Comparison of ENCODE assay signal across 22 mouse cellular contexts in genomic region chr6:116999940-117000339, GRCm38 (mm10).
DNase-seq lines count a peak whose midpoint lies in the region; ATAC-seq lines count a peak whose summit lies in the region.
"Had no signal": no experiment of that assay in that cellular context is flagged by ENCODE, and none has a peak within 500 bp of the region (broad histone marks: within the 10 kb centered on the region; RNA-seq: fewer than 3 reads in every experiment).

No protein-coding gene starts in this region.

- no peak for DNase-seq in embryonic facial prominence, embryonic 10.5 days (ENCODE audit: low spot score)
- peak; percentile 4 to 6 for DNase-seq in heart, adult 9 months (ENCODE audit: low spot score in 2 of 2)
- no peak for DNase-seq in heart, embryonic 10.5 days (ENCODE audit: low spot score)
- peak; percentile 10 for DNase-seq in urinary bladder, postnatal 14 days (ENCODE audit: low spot score)
- no peak for DNase-seq in urinary bladder, adult 2 months (ENCODE audit: low spot score)
- peak; percentile 49 for DNase-seq in skeletal muscle tissue, adult 2 months (ENCODE audit: low read depth, low spot score)
- DNase-seq: adrenal gland, adult 8-10 months; B cell, adult 2 months; kidney, adult 2 months; kidney, postnatal 14 days; liver; lung, postnatal 4 days; retina, postnatal 1 day; right cerebral cortex, postnatal 4 days; thymus, postnatal 14 days had no signal

- H3K9ac ChIP-seq in embryonic facial prominence, embryonic 13.5 days = no peak overlapping the region
- no peak overlapping the region for H3K9ac ChIP-seq in liver, embryonic 12.5 days
- H3K9ac ChIP-seq: forebrain, embryonic 13.5 days; heart, embryonic 15.5 days; lung, embryonic 15.5 days had no signal

- H3K27ac ChIP-seq in embryonic facial prominence, embryonic 13.5 days = peak overlapping the region; percentile 55; the same call in 1 of the 2 replicates
- no peak overlapping the region for H3K27ac ChIP-seq in embryonic facial prominence, embryonic 10.5 days (replicated peaks)
- H3K27ac ChIP-seq in heart, embryonic 10.5 days = no peak overlapping the region
- no peak overlapping the region for H3K27ac ChIP-seq in liver, embryonic 12.5 days
- H3K27ac ChIP-seq: forebrain, embryonic 13.5 days; heart, embryonic 15.5 days; layer of hippocampus, adult 2 months; lung, embryonic 15.5 days; stomach, postnatal 0 days had no signal

- no peak for ATAC-seq in embryonic facial prominence, embryonic 13.5 days (ENCODE audit: insufficient number of reproducible peaks, insufficient read depth, low FRiP score, low TSS enrichment, low read depth)
- ATAC-seq in liver, embryonic 12.5 days = no peak
- ATAC-seq: forebrain, embryonic 13.5 days had no signal

- H3K4me3 ChIP-seq in embryonic facial prominence, embryonic 13.5 days = no peak overlapping the region
- no peak overlapping the region for H3K4me3 ChIP-seq in embryonic facial prominence, embryonic 10.5 days
- H3K4me3 ChIP-seq in heart, embryonic 10.5 days = no peak overlapping the region
- no peak overlapping the region for H3K4me3 ChIP-seq in liver, embryonic 12.5 days
- H3K4me3 ChIP-seq: forebrain, embryonic 13.5 days; heart, embryonic 15.5 days; layer of hippocampus, adult 2 months; lung, embryonic 15.5 days had no signal

- H3K4me1 ChIP-seq in embryonic facial prominence, embryonic 13.5 days = peaks cover 35% of the 10 kb centered on the region
- H3K4me1 ChIP-seq in embryonic facial prominence, embryonic 10.5 days = peaks cover 11% of the 10 kb centered on the region
- H3K4me1 ChIP-seq in heart, embryonic 10.5 days = peaks cover under 1% of the 10 kb centered on the region; the same call in 1 of the 2 replicates
- no peaks in the 10 kb centered on the region for H3K4me1 ChIP-seq in liver, embryonic 12.5 days
- H3K4me1 ChIP-seq: forebrain, embryonic 13.5 days; heart, embryonic 15.5 days; lung, embryonic 15.5 days had no signal

- no peaks in the 10 kb centered on the region for H3K9me3 ChIP-seq in embryonic facial prominence, embryonic 13.5 days
- no peaks in the 10 kb centered on the region for H3K9me3 ChIP-seq in embryonic facial prominence, embryonic 10.5 days
- H3K9me3 ChIP-seq in heart, embryonic 10.5 days = no peaks in the 10 kb centered on the region
- H3K9me3 ChIP-seq in liver, embryonic 12.5 days (replicated peaks) = no peaks in the 10 kb centered on the region
- H3K9me3 ChIP-seq: forebrain, embryonic 13.5 days; heart, embryonic 15.5 days; lung, embryonic 15.5 days had no signal

- no peak overlapping the region for H3K4me2 ChIP-seq in embryonic facial prominence, embryonic 13.5 days
- H3K4me2 ChIP-seq in liver, embryonic 12.5 days = no peak overlapping the region
- H3K4me2 ChIP-seq: forebrain, embryonic 13.5 days; heart, embryonic 15.5 days; lung, embryonic 15.5 days had no signal

- no peaks in the 10 kb centered on the region for H3K36me3 ChIP-seq in embryonic facial prominence, embryonic 13.5 days
- H3K36me3 ChIP-seq in embryonic facial prominence, embryonic 10.5 days (replicated peaks) = no peaks in the 10 kb centered on the region
- no peaks in the 10 kb centered on the region for H3K36me3 ChIP-seq in heart, embryonic 10.5 days
- H3K36me3 ChIP-seq in liver, embryonic 12.5 days = no peaks in the 10 kb centered on the region
- H3K36me3 ChIP-seq: heart, embryonic 15.5 days; lung, embryonic 15.5 days had no signal

- no peaks in the 10 kb centered on the region for H3K27me3 ChIP-seq in embryonic facial prominence, embryonic 13.5 days
- no peaks in the 10 kb centered on the region for H3K27me3 ChIP-seq in embryonic facial prominence, embryonic 10.5 days (replicated peaks; ENCODE audit: low read depth, poor library complexity, severe bottlenecking)
- H3K27me3 ChIP-seq in heart, embryonic 10.5 days (ENCODE audit: insufficient read depth, poor library complexity, severe bottlenecking) = 0 out of 2 replicates have a peak, but pooled peaks cover 3% of the 10 kb centered on the region
- no peaks in the 10 kb centered on the region for H3K27me3 ChIP-seq in liver, embryonic 12.5 days (replicated peaks)
- H3K27me3 ChIP-seq: forebrain, embryonic 13.5 days; heart, embryonic 15.5 days; lung, embryonic 15.5 days had no signal

- 31% methylated on average over 4 of the region's 4 CpGs for WGBS in embryonic facial prominence, embryonic 13.5 days
- WGBS in embryonic facial prominence, embryonic 10.5 days = 76% methylated on average over 4 of the region's 4 CpGs
- 57% methylated on average over 4 of the region's 4 CpGs for WGBS in heart, embryonic 10.5 days
- WGBS in liver, embryonic 12.5 days (ENCODE audit: insufficient replicate concordance) = 50% methylated on average over 4 of the region's 4 CpGs

Comparison
In these comparisons a context has a peak if more than half of its experiments do, and no peak if none do; other contexts are left out.
1. DNase-seq: peak in heart, adult 9 months (2 of 2), urinary bladder, postnatal 14 days (single experiment) and skeletal muscle tissue, adult 2 months (single experiment); none in embryonic facial prominence, embryonic 10.5 days (single experiment), heart, embryonic 10.5 days (single experiment) and urinary bladder, adult 2 months (single experiment).